Mouse (Mus musculus) brain, embryonic 14.5 days (tissue): ENCODE data around the gene Gm21190.

ENCODE experiments used
- CTCF ChIP-seq: fragments of 200-500 bp; IDR thresholded peaks from 2 replicates; pipeline ENCODE4 v1.5.1; 2012; ENCODE audit warnings: inconsistent platforms, mild to moderate bottlenecking, moderate library complexity, borderline replicate concordance; ENCODE audit not compliant: insufficient read depth, insufficient read length; ENCODE audit errors: extremely low read depth
- POLR2A ChIP-seq: fragments of 200-500 bp; IDR thresholded peaks from 2 replicates; pipeline ENCODE4 v1.6.1; 2012; ENCODE audit warnings: mild to moderate bottlenecking, inconsistent platforms, borderline replicate concordance; ENCODE audit not compliant: poor library complexity, insufficient read depth, insufficient read length, severe bottlenecking; ENCODE audit errors: extremely low read depth

GRCm38 (mm10) chr5:15488743-15489142, 40.3 kb downstream of the Gm21190 start:
- no peak for TF ChIP-seq POLR2A
- no peak for TF ChIP-seq CTCF
